ENCODE assay signal across 14 mouse cellular contexts in genomic region chr17:75233923-75234322, GRCm38 (mm10).
"Had no signal": no experiment of that assay in that cellular context is flagged by ENCODE, and none has a peak within 500 bp of the region (broad histone marks: within the 10 kb centered on the region; RNA-seq: fewer than 3 reads in every experiment).

No protein-coding gene starts in this region.

- H3K4me1 ChIP-seq: midbrain, embryonic 13.5 days; midbrain, embryonic 15.5 days; neural tube, embryonic 12.5 days had no signal

- H3K9ac ChIP-seq: lung, embryonic 14.5 days; midbrain, embryonic 13.5 days; midbrain, embryonic 15.5 days; neural tube, embryonic 12.5 days had no signal

- H3K36me3 ChIP-seq: midbrain, embryonic 13.5 days; midbrain, embryonic 15.5 days; neural tube, embryonic 12.5 days had no signal

- H3K27me3 ChIP-seq: megakaryocyte, embryonic 14.5 days; midbrain, embryonic 13.5 days; midbrain, embryonic 15.5 days; neural tube, embryonic 12.5 days had no signal

- H3K4me3 ChIP-seq: megakaryocyte, embryonic 14.5 days; midbrain, embryonic 13.5 days; midbrain, embryonic 15.5 days; neural tube, embryonic 12.5 days had no signal

- ATAC-seq: midbrain, embryonic 13.5 days; midbrain, embryonic 15.5 days had no signal

- DNase-seq: lung, adult 18-20 months; lung, embryonic 14.5 days; lung, postnatal 14 days; lung, postnatal 36 days; right cerebral cortex, postnatal 14 days; thymus, adult 18-20 months; thymus, postnatal 14 days; thymus, postnatal 36 days had no signal

- H3K4me2 ChIP-seq: lung, embryonic 14.5 days; midbrain, embryonic 11.5 days; midbrain, embryonic 13.5 days; midbrain, embryonic 15.5 days; neural tube, embryonic 12.5 days had no signal

- H3K27ac ChIP-seq: macrophage; midbrain, embryonic 13.5 days; midbrain, embryonic 15.5 days; neural tube, embryonic 12.5 days had no signal

- H3K9me3 ChIP-seq: megakaryocyte, embryonic 14.5 days; midbrain, embryonic 13.5 days; midbrain, embryonic 15.5 days; neural tube, embryonic 12.5 days had no signal
